Mouse (Mus musculus): Measurements from ENCODE around the gene Ccnyl1. TPM values are rescaled to one million over a fixed set of nuclear protein-coding genes. Genes with fewer than 3 reads are reported as not detected.
A peak's percentile ranks its signal among the peaks of the same experiment; 100 is the strongest.
"Not testable (repeated sequence)": the region's sequence is repeated elsewhere in the genome, so short reads cannot be mapped to it uniquely, and the experiment has no call there.

Gene Ccnyl1
- 3.9 and 6.2 TPM in 2 replicates for total RNA-seq (2017)

DNA sequence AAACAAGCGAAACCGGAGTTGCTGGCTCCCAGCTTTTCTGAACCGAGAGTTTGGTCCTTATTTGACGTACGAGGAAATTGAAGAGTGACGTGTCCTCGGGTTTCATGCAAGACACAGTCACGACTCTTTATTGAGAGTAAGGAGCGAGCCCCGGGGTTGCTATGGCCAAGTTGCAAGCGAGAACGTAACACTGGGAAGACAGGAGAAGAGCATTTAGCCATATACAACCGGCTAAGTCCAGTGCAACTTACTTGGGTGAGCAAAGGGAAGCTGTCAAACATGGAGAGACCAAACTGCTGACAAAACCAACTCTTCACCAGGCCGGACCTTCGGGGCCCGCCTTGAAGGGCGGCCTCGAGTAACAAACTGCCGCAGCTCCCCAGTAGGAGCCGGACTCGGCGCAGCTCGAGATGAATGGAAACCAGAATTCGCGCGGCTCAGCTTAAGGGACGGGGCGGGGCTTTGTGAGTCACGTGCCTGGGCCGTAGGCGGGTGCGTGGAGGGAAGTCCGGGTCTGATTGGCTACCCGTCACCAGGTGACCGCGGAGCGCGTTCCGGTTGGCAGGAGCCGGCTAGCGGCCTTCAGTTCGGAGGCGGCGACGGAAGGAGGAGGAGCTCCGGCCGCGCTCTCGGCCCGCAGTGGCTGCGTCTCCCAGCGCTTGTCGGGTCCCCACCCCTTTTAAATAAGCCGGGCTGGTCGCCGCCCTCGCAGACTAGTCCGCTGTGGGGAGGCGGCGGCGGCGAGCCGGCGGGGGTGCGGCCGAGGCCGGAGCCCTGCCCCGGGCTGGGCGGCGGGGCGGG, at the start of gene Ccnyl1:
TSS of gene Ccnyl1 (plus strand) at position 243 of the 801 bp plus-strand sequence.
- peak; percentile 99 to 100 for ATAC-seq (replicated peaks in 1 of 2; ENCODE audit: insufficient read depth in 1 of 2, low FRiP score in 2 of 2, low TSS enrichment in 1 of 2, low read depth in 1 of 2, poor library complexity in 2 of 2, severe bottlenecking in 2 of 2)

DNA sequence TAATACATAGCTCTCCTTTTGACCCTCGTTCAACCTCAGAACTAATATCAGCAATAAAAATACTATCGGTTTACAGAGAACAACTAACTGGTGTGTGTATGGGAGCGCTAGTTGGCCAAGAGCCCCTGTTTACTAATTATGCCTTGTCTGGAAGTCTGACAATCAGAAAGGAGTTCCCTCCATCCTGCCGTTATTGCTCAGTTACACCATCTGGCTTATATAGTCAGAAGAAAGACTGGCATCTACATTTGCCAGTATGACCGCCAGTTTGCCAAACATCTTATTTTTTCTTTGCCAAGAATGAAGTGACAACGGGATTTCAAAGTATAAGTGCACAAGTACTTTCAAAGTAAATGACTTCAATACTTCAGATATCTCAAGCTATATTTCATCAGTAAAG, 49.2 kb upstream of the Ccnyl1 start:
- ATAC-seq (replicated peaks in 1 of 2; ENCODE audit: insufficient read depth in 1 of 2, low FRiP score in 2 of 2, low TSS enrichment in 1 of 2, low read depth in 1 of 2, poor library complexity in 2 of 2, severe bottlenecking in 2 of 2): no peak

DNA sequence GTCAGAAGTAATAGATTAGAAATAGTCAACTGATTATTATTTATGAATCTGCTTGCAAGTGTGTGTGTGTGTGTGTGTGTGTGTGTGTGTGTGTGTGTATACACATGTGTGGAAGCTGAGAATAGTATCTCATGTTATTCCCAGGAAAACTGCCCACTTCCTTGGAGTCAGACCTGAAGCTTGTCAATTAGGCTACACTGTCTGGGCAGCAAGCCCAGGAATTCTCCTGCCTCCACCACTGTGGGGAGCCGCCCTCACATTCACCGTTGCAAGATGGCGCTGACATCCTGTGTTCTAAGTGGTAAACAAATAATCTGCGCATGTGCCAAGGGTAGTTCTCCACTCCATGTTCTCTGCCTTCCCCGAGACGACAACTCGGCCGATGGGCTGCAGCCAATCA, 47.7 kb upstream of the Ccnyl1 start:
- not testable (repeated sequence) for ATAC-seq (replicated peaks in 1 of 2; ENCODE audit: insufficient read depth in 1 of 2, low FRiP score in 2 of 2, low TSS enrichment in 1 of 2, low read depth in 1 of 2, poor library complexity in 2 of 2, severe bottlenecking in 2 of 2)

DNA sequence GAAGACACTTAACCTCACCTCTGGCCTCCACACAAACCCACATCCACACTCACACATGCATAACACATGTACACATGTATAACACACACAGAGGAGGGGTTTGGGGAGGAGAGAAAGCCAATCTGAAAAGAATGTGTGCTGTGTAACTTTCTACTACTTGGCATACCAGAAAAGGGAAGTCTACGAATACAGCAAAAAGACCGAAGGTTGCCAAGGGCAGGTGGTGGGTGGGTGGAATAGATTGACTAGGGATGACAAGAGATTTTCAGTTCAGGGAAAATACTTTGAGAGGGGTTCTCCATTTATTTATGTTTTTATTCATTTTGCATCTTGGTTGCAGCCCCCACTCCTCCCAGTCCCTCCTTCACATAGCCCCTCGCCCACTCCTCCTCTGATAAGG, 45.7 kb upstream of the Ccnyl1 start:
- peak; percentile 66 to 71 for ATAC-seq (replicated peaks in 1 of 2; ENCODE audit: insufficient read depth in 1 of 2, low FRiP score in 2 of 2, low TSS enrichment in 1 of 2, low read depth in 1 of 2, poor library complexity in 2 of 2, severe bottlenecking in 2 of 2)

DNA sequence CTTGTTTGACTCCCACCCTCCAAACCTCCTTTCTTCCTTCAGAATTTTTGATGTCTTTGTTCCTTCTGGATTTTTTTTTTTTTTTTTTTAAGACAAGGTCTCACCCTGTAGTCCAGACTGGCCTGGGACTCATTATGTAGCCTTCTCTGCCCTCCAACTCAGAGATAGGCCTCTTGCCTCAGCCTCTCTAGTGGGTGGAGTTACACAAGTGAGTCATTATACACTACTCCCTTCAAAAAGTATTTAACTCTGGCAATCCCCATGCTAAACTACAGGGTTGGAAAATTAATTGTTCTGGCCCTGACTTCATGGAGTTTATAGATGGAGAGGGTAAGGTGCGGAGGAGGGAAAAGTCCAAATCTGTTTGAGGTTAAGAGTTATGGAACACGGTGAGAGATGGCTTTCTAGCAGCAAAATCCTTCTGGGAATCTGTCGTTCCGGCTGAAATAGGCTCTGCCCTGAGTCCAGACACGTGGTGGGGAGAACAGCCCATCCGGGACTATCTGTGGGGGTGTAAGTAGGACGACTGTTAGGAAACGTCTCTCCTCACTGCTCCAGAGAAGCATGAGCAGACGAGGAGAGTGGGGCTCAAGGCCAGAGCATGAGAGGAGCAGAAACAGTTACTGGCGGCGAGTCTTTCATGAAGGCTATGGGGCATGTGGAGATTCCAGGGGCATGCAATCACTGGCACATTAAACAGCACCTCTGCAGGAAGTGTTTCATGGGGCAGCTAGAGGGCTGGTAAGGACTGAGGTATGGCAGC, 40.7 kb upstream of the Ccnyl1 start:
- ATAC-seq (replicated peaks in 1 of 2; ENCODE audit: insufficient read depth in 1 of 2, low FRiP score in 2 of 2, low TSS enrichment in 1 of 2, low read depth in 1 of 2, poor library complexity in 2 of 2, severe bottlenecking in 2 of 2): no peak

DNA sequence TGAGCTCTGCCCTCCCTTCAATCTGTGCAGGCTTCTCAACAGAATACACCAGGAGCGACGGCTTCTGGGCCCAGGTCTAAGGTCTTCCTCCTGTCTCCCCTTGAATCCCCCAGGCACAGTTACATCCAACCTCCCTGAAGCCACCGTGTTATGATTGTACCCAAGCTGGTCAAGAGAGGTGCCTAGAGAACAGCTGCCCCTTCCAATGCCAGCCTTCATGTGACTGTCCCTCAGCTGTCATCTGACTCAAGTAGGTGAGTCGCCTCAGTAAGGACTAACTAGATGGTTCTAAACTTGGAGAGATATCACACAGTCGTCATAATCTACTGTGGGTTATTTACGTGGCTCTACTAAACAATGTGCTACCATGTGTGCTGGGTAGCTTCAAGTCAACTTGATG, 36.6 kb upstream of the Ccnyl1 start:
- ATAC-seq (replicated peaks in 1 of 2; ENCODE audit: insufficient read depth in 1 of 2, low FRiP score in 2 of 2, low TSS enrichment in 1 of 2, low read depth in 1 of 2, poor library complexity in 2 of 2, severe bottlenecking in 2 of 2): no peak

DNA sequence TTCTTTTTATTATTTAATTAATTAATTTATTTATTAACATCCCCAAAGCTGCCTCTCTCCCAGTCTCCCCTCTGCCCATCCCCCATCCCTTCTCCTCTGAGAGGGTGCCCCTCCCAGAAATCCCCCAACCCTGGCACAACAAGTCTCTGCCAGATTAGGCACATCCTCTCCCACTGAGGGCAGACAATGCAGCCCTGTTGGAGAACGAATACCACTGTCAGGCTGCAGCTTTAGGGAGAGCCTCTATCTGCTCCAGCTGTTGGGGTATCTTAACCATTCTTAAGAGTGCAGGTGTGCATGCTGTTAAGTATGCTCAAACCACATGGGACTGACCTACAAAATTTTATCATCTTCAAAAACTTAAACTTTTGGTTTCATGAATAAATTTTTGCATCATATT, 34.8 kb upstream of the Ccnyl1 start:
- no peak for ATAC-seq (replicated peaks in 1 of 2; ENCODE audit: insufficient read depth in 1 of 2, low FRiP score in 2 of 2, low TSS enrichment in 1 of 2, low read depth in 1 of 2, poor library complexity in 2 of 2, severe bottlenecking in 2 of 2)

DNA sequence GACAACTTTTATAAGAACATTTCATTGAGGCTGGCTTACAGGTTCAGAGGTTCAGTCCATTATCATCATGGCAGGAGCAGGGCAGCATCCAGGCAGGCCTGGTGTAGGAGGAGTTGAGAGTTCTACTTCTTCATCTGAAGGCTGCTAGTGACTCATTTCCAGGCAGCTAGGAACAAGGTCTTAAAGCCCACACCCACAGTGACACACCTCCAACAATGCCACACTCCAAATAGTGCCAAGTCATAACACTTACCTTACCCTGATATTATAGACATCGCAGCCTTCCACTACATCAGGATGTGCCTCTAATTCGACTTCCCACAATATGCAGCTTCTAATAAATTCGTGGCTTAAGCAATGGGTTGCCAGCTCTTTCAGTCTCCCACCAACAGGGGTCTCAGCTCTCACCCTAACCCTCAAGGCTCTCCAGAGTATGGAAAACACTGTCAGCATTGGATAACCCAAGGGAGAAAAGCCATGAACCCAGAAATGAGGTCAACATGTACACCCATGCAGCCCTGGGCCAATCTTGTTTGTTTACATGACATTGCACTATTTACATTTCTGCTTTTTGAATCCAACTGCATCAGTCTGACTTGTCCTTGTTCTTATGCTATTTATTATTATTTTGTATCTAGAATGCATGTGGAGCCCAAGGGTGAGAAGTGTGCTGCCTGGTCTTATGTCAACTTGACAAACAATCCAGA, 33.7 kb upstream of the Ccnyl1 start:
- no peak for ATAC-seq (replicated peaks in 1 of 2; ENCODE audit: insufficient read depth in 1 of 2, low FRiP score in 2 of 2, low TSS enrichment in 1 of 2, low read depth in 1 of 2, poor library complexity in 2 of 2, severe bottlenecking in 2 of 2)

DNA sequence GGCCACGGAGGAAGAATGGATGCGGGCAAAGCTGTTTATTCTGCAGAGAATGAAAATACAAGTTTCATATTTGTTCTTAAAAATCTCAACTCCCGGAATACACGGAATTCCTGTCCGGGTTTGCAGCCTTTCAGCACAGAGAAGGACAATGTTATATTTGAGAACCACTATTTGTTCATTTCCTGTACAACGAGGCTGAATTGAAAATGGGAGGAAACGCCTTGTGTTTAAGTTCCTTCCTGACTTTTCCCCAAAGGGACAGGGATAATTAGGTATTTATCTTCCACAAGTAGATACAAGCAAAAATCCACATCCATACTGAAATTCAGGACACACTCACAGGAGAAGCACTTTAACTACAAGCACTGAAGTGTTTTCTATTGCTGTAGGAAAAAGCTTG, 31.4 kb upstream of the Ccnyl1 start:
- ATAC-seq (replicated peaks in 1 of 2; ENCODE audit: insufficient read depth in 1 of 2, low FRiP score in 2 of 2, low TSS enrichment in 1 of 2, low read depth in 1 of 2, poor library complexity in 2 of 2, severe bottlenecking in 2 of 2): no peak

DNA sequence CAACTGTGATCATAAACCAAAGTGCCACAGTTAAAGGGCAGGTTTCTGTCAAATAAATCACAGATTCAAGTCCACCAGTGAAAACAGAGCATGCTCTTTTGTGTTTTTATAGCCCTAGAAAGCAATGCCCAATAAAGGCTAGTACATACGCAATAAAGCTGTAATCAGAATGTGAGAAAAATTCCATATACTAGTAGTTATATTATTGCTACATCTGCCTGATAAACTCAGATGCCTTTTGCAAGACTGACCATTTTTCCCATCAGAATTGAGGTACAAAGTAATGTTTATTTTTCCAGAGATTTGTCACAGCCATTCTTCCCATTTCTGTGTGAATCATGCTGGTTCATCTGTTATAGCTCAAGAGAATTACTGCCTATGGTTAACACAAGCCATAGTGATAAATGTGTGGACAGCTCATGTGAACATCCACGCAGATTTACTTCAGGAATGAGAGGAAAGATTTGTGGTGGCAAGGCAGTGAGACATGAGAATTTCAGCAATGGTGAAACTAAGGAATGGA, 23.1 kb upstream of the Ccnyl1 start:
- ATAC-seq (replicated peaks in 1 of 2; ENCODE audit: insufficient read depth in 1 of 2, low FRiP score in 2 of 2, low TSS enrichment in 1 of 2, low read depth in 1 of 2, poor library complexity in 2 of 2, severe bottlenecking in 2 of 2): no peak

DNA sequence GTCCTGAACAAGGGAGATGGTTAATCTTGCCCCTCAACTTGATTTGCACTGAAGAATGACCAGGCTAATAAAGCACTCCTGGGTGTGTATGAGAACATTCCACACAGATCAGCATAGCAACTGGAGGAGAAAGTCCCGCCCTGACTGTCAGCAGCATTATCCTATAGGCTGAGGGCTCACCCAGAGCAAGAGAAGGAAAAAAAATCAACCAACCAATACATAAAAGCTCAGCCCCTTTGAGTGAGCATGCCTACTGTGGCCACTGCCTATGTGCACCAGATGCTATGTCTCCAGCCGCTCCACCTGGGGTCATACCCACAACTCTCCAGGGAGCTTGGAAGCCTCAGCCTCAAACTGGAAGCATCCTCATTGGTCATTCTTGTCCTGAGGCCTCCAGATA, 20.8 kb upstream of the Ccnyl1 start:
- ATAC-seq (replicated peaks in 1 of 2; ENCODE audit: insufficient read depth in 1 of 2, low FRiP score in 2 of 2, low TSS enrichment in 1 of 2, low read depth in 1 of 2, poor library complexity in 2 of 2, severe bottlenecking in 2 of 2): no peak

DNA sequence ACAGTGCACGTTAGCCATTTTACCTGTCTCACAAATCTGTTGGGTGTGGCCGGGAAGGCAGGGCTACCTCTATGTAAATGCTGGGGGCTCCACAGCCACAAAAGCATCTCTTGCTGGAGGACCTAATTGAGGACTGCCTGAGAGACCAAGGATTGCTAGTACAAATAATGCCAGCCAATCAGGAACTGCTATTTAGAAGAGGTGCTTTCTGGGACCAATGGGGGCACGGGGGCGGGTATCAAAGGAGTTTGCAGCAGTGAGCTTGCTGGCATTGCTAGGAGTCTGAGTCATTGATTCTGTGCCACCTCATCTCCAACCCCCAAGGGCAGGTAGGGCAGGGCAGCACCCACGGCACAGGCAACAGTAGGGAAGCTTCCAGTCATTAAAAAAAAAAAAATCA, 16.3 kb upstream of the Ccnyl1 start:
- no peak for ATAC-seq (replicated peaks in 1 of 2; ENCODE audit: insufficient read depth in 1 of 2, low FRiP score in 2 of 2, low TSS enrichment in 1 of 2, low read depth in 1 of 2, poor library complexity in 2 of 2, severe bottlenecking in 2 of 2)

DNA sequence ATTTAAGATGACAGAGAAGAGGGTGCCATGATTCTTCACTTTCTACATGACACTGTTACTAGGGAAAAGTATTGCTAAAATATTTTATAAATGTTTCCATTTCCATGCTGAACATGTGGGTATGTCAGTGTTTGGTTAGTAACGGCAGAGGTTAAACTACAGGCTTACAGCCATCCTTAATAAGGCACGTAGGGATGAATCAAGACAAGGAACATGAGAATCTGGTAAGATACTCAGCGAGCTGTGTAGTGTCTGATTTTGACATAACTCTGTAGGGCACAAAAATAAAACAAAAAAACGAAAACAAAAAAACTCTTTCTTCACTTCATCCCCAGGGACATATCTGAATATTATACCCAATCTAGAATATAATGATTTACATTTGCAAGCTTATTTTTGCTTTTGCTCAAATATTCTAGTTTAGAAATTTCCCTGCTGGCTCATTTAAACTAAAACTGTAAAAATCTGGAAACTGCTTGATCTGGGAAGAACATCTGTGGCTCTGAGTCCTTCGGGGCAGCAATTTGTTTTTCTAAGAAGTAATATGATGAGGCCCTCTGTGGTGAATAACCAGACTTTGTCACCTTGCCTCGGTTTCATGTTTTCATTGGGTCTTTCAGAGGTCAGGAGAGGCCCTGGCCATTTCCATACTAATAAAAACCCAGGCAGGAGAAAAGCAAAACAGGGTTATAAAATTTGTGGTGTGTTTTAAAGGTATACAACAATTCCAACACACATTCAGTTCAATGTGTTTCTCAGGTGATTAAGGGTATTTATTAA, 14.0 kb upstream of the Ccnyl1 start:
- ATAC-seq (replicated peaks in 1 of 2; ENCODE audit: insufficient read depth in 1 of 2, low FRiP score in 2 of 2, low TSS enrichment in 1 of 2, low read depth in 1 of 2, poor library complexity in 2 of 2, severe bottlenecking in 2 of 2): no peak

DNA sequence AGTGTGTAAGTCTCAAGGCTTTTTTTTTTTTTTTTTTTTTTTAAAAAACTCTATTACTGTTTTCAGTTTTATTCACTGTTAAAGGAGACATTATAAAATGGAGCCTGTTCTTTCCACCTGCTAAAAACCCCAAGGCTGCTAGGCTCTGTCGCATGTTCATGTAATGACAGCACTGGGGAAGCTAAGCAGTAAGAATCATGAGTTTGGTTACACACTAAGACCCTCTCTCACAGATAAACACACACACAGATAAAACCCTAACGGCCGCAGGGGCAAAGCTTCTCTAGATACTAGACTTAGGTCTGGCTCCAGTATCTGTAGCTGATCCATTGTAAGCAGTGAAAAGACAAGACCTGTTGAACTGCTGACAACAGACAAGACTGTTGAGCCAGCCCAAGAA, 8.8 kb upstream of the Ccnyl1 start:
- no peak for ATAC-seq (replicated peaks in 1 of 2; ENCODE audit: insufficient read depth in 1 of 2, low FRiP score in 2 of 2, low TSS enrichment in 1 of 2, low read depth in 1 of 2, poor library complexity in 2 of 2, severe bottlenecking in 2 of 2)

DNA sequence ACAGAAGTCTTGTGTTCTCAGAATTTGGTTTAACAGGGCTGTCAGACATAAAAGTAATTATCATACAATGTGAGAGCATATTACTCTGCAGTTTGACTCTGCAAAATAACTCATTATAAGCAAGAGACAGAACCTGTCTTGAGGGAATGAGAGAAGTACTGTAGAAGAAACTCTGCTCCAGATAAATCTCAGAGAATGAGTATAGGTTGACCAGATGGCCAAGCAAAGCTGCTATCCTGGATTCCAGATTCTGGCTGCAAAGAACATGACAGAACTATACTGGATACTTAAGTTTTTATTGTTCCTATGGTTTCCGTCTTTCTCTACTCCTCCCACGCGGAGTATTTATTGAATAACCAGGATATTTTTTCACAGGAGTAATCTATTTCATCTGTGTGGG, 7.2 kb upstream of the Ccnyl1 start:
- no peak for ATAC-seq (replicated peaks in 1 of 2; ENCODE audit: insufficient read depth in 1 of 2, low FRiP score in 2 of 2, low TSS enrichment in 1 of 2, low read depth in 1 of 2, poor library complexity in 2 of 2, severe bottlenecking in 2 of 2)

DNA sequence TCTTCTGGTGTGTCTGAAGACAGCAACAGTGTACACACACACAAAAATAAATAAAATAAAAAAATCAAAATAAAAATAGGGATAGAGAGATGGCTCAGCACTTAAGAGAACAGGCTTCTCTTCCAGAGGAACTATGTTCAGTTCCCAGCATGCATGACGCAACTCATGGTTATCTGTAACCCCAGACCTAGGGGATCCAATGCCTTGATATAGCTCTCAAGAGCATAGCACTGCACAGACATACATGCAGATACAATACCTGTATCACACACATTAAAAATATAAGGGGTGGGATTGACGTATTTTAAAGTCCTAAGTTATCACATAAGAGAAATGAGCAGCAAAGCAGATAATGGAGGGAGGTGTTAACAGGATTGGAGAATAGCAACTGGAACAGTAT, 5.8 kb upstream of the Ccnyl1 start:
- no peak for ATAC-seq (replicated peaks in 1 of 2; ENCODE audit: insufficient read depth in 1 of 2, low FRiP score in 2 of 2, low TSS enrichment in 1 of 2, low read depth in 1 of 2, poor library complexity in 2 of 2, severe bottlenecking in 2 of 2)

DNA sequence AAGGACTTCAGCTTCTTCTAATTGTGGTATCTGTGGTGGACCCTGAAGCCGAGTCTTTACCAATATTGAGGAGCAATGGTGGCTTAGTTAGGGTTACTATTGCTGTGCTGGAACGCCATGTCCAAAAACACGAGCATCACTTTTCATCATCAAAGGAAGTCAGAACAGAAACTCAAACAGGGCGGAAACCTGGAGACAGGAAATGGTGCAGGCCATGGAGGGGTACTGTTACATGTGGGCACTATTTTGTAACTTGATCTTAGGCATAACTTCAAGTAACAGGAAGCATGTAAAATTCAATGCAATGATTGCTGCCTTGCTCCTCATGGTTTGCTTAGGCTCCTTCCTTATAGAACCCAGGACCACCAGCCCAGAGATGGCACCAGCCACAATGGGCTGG, 2.2 kb upstream of the Ccnyl1 start:
- ATAC-seq (replicated peaks in 1 of 2; ENCODE audit: insufficient read depth in 1 of 2, low FRiP score in 2 of 2, low TSS enrichment in 1 of 2, low read depth in 1 of 2, poor library complexity in 2 of 2, severe bottlenecking in 2 of 2): no peak

Measured in hematopoietic stem cell, adult 5-6 weeks (primary cell).